Mouse (Mus musculus) layer of hippocampus, postnatal 14 days (tissue): ENCODE measurements around the gene Srarp. TPM values are rescaled to one million over a fixed set of nuclear protein-coding genes. Genes with fewer than 3 reads are reported as not detected.
A peak's percentile ranks its signal among the peaks of the same experiment; 100 is the strongest.

Experiments
- DNase-seq, 2 experiments: peaks; one replicate each; pipeline ENCODE4 v3.0.0; 2021 to 2022; ENCODE audit warnings: low spot score in 2 of 2, mixed read lengths in 1 of 2
- total RNA-seq, 2 experiments: library from RNA; stranded (reverse); gene quantifications; 2 replicates each; pipeline ENCODE4 v1.2.3; 2021

Gene Srarp
- total RNA-seq, 2 experiments from 2014 or later = 4.0 to 4.4 TPM

DNA sequence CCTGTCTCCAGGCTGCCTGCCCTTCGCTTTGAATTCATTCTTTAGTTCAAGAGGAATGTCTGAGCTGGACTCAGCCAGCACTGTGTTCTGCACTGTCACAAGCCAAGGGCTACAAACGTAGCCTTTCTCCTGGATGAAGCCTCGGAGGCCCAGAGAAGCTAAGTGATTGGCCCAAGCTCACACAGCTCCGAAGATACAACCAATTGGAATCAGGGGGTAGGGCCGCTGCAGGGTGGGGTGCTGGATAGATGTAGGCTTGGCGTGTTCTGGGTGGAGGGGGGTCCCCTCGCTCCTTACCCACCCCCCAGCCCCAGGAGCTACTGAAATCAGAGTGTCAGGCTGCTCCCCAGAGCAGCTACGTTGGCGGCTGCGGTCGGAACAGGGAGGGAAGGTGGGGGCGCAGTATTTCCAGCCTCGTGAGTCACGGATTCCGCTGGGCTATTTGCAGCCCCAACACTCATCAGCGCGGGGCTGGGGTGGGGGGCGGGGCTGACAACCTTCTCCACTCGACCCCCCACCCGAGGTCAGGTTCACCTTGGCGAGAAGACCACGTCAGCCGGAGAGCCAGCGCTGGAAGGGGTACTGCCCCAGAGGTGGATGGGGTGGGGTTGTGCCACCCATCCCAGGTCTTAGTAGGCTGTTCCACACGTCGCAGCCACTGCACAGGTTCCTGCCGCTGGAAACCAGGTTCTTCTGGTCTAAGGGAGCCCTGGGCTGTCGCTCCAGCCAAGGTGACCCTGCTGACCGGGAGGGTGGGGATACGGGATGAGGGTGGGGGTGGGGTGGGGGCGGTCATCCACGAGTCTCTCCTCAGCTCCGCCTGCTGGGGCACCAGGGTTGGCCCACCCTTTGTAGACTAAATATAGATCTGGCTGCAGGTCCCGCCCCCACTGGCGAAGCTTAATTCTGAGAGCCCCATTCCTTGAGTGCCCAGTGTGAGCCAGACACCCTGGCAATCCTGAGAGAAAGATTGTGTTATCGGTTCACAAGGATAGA lies 10.1 kb downstream of the Srarp start:
- peak; percentile 53 to 71 for DNase-seq

DNA sequence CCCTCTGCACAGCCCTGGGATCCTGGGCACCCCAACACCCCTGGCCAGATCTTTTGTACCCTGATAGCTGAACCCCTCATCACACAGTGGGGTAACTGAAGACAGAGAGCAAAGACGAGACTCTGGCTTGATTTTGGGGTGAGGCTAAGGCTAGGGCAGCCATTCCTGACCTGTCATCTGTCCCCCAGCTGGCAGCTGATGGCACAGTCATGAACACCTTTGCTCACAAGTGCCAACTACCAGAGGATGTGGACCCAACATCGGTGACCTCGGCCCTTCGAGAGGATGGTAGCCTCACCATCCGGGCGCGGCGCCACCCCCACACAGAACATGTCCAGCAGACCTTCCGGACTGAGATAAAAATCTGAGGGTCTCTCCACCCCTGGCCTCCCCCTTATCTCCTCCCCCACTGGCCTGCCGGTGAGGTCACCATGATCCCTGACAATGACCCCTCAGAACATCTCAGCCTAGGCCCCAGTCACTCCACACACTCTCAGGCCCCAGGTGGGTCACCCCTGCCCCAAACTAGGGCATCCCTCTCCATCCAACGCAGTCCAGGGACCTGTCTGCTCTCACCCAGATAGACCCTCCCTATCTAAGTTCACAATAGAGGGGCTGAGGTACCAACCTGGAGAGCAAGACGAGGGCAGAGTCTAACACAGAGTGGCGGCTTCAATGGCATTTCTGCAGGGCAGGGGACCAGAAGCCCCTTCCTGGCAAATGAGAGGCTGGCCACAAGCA lies 12.0 kb downstream of the Srarp start:
- DNase-seq = no peak

DNA sequence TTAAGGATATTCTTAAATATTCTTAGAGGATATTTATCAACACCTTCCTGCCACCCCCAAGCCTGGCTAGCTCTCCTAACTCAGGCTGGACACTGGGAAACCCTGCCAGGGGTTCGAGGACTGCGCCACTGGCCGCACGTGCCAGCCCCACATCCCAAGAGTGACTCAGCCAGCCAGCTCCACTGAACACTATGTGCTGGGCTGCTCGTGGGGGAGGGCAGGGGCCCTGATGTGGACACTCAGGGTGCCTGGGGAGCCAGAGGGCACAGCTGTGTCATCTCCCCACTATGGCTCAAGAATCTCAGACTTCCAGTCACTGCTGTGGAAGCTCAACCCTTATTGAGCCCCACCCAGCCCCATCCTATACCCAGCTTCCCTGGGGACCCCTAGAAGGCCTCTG lies 12.6 kb downstream of the Srarp start:
- no peak for DNase-seq

DNA sequence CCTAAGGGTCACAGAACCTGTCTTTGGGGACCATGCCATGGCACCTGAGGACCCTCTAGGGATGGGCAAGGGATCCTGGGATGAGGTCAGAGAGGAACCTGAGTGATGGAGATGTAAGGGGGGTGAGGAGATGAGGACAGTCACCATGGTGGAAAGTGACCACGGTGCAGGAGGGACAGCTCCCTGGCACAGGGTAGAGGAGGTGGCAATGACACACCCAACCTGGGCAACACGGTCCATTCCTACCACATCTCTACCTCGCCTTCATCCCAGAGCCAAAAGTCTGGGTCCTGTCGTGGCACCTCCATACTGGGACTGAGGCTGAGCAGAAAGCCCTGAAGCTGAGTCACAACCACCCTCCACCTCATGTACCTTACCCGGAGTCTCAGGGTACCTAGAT lies 13.1 kb downstream of the Srarp start:
- no peak for DNase-seq

DNA sequence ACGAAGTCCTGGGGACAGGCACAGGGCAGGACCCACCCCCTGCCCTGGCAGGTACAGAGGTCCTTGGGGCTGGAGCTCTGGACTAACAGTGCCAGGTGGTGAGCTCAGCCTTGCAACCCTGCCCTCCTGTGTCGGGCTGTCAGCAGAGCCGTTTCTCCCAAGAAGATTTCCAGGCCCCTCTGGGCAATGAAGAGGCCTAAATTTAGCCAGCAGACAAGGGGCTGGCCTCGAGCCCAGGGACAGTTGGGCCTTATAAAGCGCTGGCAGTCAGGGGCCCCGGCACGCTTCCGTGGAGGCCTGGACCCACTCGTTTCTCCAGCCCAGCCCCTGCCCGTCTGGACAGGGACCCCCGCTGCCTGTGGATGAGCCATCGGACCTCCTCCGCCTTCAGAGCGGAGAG lies 14.5 kb downstream of the Srarp start:
- DNase-seq = no peak

DNA sequence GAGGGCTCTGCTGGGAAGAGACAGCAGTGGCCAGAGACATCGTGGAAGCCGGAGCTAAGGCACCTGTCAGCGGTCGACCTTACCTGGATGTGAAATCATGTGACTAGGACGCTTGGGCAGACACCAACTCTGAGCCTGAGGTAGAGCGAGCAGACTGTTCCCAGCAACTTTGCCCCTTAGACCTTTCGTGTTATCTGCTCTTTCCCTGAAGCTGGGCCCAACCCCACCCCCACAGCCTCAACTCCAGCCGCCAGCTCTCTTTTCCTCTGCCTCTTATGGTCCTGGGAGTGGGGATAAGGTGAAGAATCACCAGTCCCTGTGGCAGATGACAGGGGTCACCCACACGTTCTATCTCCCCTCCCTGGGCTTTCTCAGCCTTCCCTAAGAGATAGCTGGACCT lies 15.0 kb downstream of the Srarp start:
- no peak for DNase-seq

DNA sequence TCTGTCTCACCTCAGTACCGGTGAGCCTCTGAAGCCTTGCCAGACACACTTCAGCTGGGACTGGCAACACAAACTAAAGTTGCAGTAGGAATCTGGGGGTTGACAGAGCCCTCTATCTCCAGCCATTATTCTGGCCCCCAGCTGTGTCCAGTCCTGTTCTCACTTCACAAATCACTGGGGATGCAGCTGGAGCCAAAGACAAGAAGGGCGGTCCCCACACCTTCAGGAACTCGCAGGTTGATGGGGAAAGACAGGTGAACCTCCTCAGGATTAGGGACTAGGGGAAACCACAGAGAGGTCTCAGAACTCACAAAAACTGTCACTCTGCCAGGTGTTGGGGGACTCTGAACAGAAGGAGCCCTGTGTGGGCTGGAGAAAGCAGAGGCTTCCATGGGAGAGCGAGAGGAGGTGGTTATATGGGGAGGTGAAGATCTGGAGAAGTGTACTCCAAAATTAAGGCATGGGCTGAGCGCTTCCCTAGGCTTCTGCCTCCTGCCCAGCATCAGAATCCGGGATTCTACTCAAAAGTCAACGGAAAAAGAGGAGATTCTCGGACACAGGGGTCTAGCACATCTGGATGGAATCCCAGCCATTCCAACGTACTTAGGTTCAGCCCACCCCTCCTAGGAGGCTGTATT lies 15.6 kb downstream of the Srarp start, which contains the start of gene Hspb7:
Hspb7 (plus strand) TSS at position 588 of the 638 bp plus-strand sequence.
- DNase-seq = no peak

DNA sequence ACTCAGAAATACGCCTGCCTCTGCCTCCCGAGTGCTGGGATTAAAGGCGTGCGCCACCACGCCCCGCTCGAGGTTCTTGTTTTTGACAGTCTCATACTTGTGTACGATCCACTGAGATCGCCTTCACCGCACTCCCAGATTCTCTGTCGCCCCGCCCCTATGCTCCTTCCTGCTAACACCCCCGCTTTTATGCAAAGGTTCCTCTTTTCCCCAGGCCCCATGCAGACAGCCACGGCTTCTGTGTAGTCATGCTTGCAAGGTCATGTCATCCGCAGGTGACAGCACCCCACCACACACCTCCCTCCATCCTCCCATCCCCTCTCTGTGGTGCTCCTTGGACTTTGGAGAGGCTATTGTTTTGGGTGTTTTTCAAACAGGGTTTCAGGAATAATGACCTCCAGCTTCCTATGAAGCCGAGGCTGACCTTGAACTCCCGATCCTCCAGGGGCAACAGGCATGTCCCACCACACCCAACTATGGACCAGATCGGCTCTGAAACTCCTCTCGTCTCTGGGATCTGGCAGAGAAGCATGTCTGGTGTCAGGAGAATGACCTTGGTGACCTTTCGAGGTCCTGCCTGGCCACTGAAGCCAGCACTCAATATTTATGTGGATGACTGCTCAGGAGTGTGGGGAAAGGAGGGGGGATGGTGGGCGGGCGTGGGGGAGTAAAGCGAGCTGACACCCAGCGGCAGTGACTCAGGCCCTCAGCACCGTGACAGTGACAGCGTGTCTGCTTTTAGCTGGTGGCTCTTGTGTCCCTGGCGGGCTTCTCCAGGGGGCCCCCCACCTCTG lies 16.3 kb downstream of the Srarp start:
- DNase-seq = no peak

DNA sequence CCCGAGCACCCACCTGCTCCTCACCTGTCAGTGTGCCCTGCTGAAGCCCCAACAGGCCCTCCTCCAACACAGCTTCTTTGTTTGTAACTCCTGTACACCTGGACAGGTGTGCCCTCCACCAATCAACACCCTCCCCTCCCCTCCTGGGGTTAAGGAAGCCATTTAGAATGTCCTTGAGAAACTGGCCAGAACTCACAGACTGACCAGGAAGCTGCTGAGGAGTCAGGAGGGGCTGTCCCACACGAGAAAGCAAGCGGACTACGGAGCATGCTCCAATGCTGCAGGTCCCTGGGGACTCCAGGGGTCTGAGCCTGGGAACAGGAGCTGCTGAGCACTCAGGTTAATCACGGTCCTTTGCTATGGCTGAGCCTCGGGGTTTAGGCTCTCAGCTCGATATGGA lies 20.0 kb downstream of the Srarp start, which contains the start of gene Clcnkb:
Clcnkb (minus strand) TSS at position 91 of the 400 bp plus-strand sequence.
- no peak for DNase-seq

DNA sequence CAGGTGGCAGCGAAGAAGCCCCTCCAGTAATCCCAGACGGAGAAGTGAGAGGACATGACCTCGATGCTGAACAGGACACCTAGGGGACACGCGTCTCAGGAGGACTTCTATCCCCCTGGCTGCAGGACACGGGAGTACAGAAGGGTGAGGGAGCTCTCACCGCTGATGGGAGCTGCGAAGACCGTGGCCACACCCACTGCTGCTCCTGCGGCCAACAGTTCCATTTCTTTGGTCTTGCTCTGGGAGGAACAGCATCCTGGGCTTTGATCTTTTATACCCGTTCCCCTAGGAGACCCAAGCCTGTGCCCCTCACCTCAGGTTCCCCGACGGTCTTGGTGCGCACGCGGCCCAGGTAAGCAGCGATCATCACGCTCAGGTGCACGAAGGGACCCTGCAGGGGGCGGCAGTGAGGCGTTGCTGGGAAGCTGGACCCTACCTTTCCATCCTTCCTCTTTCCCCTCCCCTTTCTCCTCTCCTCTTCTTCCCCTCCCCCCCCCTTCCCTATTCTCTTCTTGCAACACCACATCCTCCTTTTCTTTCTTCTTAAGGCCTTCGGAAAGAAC lies 24.4 kb downstream of the Srarp start:
- no peak for DNase-seq

DNA sequence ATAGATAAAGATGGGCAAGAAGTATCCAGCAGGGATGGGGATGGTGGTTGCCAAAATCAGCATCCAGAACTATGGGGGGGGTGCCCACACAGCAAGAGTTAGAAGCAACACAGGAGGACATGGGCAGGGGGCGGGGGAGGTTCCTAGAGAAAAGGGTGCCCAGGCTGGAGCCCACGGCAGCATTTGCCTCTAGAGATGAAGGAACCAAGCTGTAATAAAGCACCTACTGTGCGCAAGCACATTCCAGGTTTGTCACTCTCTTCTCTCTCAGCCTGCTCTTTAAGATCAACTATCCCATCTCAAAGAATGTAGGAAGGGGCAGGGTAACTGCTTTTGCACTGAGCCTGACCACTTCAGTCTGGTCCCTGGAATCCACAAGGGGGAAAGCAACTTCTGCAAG lies 27.3 kb downstream of the Srarp start:
- no peak for DNase-seq

DNA sequence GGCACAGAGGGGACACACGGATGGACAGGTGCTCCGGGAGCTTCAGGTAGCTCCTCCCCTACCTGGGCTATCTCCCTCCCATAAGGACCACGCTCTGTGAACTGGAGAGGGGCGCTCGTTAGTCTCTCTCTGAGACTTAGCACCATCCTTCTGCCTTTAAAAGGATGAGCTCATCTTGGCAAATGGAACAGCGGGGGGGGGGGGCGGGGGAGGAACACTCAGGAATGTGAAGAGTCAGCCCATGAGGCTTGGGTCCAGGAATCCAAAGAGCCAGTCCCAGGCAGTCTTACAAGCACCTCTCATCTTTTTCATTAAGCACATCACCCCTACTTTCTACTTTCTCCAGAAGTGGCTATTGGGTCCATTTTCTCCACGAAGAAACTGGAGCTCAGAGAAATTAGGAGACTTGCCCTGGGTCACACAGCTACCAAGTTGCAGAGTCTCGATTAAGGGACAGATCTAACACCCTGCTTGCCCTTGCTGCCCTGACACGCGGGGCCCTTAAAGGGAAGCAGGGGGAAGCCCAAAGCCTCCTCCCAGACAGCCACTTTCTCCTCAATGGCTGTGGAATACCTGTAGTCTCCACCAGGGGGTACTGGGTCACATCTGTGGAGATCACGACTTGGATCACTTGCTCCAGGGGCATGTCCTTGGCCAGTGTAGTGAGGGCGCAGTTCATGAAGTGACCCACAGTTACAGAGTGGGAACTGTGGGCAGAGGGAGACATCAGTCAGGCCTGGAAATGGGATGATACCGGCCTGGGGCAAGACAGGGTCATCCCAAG lies 29.2 kb downstream of the Srarp start:
- peak in 1 of 2 experiments; percentile 40 for DNase-seq

DNA sequence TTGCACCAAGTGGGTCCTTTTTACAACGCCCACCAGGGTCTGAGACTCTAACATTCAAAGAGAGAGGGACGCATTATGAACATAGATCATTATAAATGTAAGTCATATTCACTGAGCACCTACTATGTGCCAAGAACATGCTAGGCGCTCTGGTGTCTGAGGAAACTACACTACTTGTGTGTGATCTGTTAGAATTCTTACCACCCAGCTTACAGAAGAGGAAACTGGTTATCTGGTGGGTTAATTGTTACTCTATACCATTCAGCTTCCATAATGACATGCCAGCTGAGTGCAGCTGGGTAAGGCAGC lies 30.6 kb downstream of the Srarp start:
- DNase-seq = no peak

DNA sequence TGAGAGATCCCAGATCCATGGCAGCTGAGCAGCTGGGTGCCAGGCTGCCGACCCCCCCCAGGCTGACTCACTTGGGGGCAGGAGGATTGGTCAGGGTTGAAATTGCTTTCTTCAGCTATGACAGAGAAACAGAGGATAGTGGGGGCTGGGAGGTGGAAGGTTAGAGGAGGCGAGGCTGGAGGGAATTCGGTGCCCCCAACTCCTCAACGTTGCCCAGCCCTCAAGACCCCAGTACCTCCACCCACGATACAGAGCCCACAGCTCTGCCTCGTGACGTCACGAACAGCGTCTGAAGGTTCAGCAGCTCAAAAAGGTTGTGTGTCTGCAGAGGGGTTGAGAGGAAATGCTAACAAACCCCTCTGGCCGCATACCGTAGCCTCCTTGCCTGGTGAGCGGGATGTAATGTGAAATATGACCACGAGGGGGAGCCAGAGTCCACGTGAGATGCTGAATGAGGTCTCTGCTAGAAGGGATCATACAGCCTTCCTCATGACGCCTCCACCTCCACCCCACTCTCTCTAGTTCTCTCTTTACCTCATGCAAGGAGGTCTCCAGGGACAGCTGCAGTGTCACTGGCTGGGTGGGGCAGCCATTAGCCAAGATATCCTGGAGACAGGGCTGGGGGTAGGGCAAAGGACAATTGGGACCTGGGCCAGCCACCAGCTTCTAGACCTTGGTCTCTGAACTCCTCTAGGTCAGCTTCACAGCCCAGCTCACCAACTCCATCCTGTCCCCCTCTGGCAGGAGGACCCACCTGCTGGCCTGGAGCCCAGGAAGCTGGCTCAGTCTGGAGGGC lies 31.2 kb downstream of the Srarp start:
- peak; percentile 90 to 93 for DNase-seq

DNA sequence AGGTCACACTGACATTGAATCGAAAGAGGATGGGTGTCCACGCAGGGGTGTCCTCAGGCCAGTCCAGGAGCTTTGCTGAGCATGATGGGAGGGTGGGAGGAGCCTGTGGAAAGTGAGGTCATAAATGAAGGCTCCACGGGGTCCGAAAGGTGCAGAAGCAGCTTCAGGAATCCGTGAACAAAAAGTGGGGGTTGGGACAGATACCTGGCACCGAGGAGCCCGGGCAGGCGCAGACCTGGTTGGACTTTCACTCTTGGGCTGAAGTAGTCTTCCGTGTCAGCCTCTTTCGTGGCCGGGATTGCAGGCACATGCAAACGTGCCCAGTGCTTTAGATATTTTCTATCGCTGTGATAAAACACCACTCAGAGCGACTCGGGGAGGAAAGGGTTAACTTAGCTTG lies 35.7 kb downstream of the Srarp start:
- DNase-seq = no peak

DNA sequence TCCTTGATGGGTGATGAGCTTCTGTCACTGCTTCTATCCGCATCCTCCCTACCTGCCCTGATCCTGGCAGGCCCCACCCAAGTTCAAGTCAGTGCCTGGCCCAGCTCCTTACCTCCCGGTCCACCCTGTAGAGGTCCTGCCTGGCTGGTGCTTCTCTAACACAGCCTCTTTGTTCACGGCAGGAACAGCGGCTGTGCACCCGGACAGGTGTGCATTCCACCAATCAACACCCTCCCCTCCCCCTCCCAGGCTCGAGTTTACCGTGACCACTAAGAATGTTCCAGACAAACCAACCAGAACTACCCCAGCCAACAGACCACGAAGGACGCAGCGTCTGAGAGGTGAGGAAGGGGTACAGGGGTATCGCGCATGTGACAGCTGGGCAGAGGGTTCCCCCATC lies 37.4 kb downstream of the Srarp start, which contains the start of gene Clcnka:
Clcnka (minus strand) TSS at position 180 of the 400 bp plus-strand sequence.
- no peak for DNase-seq

DNA sequence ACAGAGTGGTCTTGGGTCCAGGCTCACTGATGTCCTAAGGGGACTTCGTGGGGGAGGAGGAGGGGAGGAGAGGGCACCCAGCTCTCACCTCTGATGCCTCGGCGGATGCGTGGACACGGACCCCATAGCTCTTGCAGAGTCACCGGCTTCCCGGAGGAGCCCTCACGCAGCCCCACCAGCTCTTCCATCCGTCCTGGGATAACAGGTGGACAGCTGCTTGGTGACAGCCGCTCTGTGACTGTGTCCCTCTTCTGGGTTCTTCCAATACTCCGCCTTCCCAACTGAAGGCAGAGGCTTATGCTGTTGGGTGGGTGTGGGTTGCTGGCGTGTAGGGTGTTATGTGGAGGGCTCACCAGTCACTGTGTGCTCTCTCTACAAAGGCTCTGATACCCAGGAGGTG lies 38.0 kb downstream of the Srarp start:
- DNase-seq = no peak

DNA sequence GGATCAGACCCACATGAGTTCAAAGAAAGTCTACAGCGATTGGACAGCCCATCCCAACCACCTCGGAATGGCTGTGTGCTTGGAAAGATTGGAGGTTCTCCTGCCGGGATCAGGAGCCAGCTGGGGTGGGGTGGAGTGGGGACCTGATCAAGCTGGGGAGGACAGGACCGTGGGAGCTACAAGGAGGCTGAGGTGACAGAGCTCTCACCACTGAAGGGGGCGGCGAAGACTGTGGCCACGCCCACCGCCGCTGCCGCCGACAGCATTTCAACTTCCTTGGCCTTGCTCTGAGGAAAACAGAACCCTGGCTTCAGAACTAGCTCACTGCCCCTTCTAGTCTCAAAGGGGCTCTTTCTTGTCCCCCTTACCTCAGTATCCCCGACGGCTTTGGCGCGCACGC lies 41.2 kb downstream of the Srarp start:
- DNase-seq = no peak

DNA sequence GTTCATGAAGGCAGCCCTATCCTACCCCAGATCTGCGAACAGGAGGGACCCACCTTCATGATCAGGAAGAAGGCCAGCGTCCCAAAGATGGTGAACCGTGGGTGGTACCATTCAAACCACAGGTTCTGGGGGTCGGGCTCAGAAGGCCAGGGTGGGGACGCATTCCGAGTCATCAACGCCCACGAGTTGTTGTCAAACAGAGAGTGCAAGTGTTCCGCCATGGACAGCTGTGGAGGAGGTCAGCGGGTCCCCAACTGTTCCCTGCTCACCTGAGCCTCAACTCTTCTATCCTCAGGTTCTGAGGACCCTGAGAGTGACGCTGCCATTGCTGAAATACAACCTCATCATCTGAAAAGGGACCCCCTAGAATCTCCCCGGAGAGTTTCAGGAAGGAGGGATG lies 44.6 kb downstream of the Srarp start:
- no peak for DNase-seq
